Mouse (Mus musculus): ENCODE measurements around the gene Rusc2. TPM values are rescaled to one million over a fixed set of nuclear protein-coding genes. Genes with fewer than 3 reads are reported as not detected.
A peak's percentile ranks its signal among the peaks of the same experiment; 100 is the strongest.

Rusc2 gene
- polyA plus RNA-seq, 1 experiment from 2014 or later: 9.6 TPM

DNA sequence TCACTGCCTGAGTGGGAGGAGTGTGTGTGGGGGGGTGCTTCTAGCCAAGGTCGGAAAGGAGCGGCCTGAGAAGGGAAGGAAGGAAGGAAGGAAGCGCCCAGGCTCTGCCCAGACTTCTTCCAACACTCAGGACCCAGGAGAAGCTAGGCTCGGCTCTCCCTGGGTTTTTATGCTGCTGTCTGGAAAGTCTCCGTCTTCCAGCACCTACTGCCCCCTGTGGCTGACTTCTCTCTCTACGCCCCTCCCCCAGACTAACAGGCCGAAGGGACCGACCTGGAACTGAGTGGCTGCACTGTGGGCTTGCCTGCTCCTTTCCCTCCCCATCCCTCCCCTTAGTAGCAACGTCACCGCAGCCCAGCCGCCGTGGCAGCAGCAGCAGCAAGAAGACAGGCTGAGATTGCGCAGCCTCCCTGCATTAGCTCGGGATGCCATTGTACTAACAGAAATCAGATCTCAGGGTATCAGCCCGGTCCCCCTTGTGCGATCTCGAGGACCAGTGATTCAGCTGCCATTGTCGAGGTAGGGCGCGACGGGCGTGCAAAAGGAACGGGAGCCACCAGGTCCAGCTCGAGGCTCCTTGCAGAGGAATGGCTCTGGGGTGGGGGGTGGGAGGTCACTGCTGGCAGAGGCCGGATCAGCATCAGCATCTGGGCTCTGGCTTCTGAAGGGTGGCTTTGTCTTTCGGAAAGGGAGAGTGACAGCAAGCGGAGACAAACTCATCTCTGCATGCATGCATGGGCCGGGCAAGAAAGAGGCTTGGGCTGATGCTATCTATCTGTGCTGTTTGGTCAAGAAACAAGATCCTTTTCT lies 24.6 kb downstream of the Rusc2 start:
- H3K27ac ChIP-seq: peak overlapping the region; percentile 92
- no peaks in the 10 kb centered on the region for H3K9me3 ChIP-seq (replicated peaks; ENCODE audit: low read length)
- peaks cover 31% of the 10 kb centered on the region for H3K4me1 ChIP-seq (replicated peaks; ENCODE audit: insufficient read depth, low read length)
- H3K9ac ChIP-seq (ENCODE audit: low read depth, low read length): peak overlapping the region; percentile 57
- 2% methylated on average over 28 of the region's 28 CpGs for WGBS
- peak overlapping the region; percentile 81 for H3K4me2 ChIP-seq (ENCODE audit: low read length)
- ATAC-seq (replicated peaks; ENCODE audit: low FRiP score, low read depth) (peak; percentile 94), DNase-seq (ENCODE audit: low spot score) (peak; percentile 99)
- peak; percentile 82 for TF ChIP-seq CTCF (IDR thresholded peaks at IDR 0.05; ENCODE audit: low read depth)
- no peaks in the 10 kb centered on the region for H3K27me3 ChIP-seq (ENCODE audit: insufficient read depth, low read length)
- no peaks in the 10 kb centered on the region for H3K36me3 ChIP-seq (ENCODE audit: insufficient read depth, low read length)
- H3K4me3 ChIP-seq (replicated peaks; ENCODE audit: low read depth, low read length): peak overlapping the region; percentile 46

DNA sequence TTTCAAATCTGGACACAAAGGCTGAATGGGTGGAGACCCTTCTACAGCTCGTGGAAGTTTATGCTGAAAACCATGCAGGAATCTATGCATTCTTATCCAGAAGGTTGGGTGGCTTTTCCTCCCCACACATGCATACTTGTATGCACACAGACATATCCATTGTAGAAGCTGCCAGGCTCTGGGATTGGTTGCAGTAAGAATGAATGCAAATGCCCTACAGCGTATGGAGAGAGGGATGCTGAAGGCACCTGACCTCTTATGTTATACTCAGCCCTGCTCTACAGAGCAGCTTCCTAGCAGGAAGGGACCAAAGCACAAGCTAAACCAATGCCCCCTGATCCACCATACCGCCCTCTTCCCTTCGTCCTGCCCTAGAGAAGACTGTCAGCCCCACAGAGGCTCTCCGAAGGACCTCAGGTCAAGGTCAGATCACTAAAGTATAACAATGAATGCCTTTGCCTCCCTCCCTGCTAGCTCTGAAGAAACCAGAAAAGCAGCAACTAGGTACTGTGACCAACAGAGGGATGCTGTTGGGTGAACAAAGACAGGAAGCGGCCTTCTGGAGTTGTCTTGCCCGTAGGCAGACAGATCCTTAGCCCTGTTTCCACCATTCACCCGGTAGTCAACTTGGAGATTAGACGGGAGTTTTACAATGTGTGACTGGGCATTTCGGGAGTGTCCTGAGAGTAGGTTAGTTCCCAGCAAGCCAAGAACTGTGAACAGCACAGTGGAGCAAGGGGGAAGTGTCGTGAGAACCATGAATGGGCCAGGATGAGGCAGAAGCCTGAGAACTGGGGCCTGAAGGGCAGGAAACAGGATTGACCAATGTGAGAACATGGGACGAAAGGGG lies 25.5 kb downstream of the Rusc2 start:
- H3K4me3 ChIP-seq (replicated peaks; ENCODE audit: low read depth, low read length): peak overlapping the region; percentile 46
- H3K36me3 ChIP-seq (ENCODE audit: insufficient read depth, low read length): no peaks in the 10 kb centered on the region
- H3K27ac ChIP-seq: peak overlapping the region; percentile 92
- TF ChIP-seq CTCF (IDR thresholded peaks at IDR 0.05; ENCODE audit: low read depth): no peak
- H3K9ac ChIP-seq (ENCODE audit: low read depth, low read length): peak overlapping the region; percentile 57
- H3K4me2 ChIP-seq (ENCODE audit: low read length): peak overlapping the region; percentile 81
- peaks cover 26% of the 10 kb centered on the region for H3K4me1 ChIP-seq (replicated peaks; ENCODE audit: insufficient read depth, low read length)
- ATAC-seq (replicated peaks; ENCODE audit: low FRiP score, low read depth): no peak
- H3K9me3 ChIP-seq (replicated peaks; ENCODE audit: low read length): no peaks in the 10 kb centered on the region
- DNase-seq (ENCODE audit: low spot score): no peak
- H3K27me3 ChIP-seq (ENCODE audit: insufficient read depth, low read length): no peaks in the 10 kb centered on the region
- 55% methylated on average over 12 of the region's 12 CpGs for WGBS

DNA sequence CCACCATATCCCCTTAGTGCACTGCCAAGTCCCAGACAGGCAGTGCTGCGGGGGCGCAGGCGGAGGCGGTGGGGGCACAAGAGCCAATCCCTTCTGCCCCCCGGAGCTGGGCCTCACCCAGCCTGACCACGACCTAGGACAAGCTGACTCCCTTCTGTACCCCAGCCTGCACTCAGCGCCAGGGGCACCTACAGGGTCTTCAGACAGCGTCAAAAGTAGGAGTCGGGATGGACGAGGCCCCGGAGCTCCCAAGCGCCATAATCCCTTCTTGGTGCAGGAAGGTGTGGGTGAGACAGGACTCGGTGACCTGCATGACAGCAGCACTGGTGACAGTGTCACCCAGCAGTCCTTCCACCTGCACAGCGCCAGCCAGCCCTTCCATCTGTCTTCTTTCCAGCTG lies 33.0 kb downstream of the Rusc2 start:
- H3K9me3 ChIP-seq (replicated peaks; ENCODE audit: low read length): no peaks in the 10 kb centered on the region
- WGBS: 86% methylated on average over 14 of the region's 14 CpGs
- H3K9ac ChIP-seq (ENCODE audit: low read depth, low read length): no peak overlapping the region
- H3K36me3 ChIP-seq (ENCODE audit: insufficient read depth, low read length): peaks cover 22% of the 10 kb centered on the region; the same call in 1 of the 2 replicates
- no peaks in the 10 kb centered on the region for H3K27me3 ChIP-seq (ENCODE audit: insufficient read depth, low read length)
- no peak overlapping the region for H3K4me3 ChIP-seq (replicated peaks; ENCODE audit: low read depth, low read length)
- no peak overlapping the region for H3K27ac ChIP-seq
- no peak overlapping the region for H3K4me2 ChIP-seq (ENCODE audit: low read length)
- TF ChIP-seq CTCF (IDR thresholded peaks at IDR 0.05; ENCODE audit: low read depth): no peak
- DNase-seq (ENCODE audit: low spot score) (no peak), ATAC-seq (replicated peaks; ENCODE audit: low FRiP score, low read depth) (no peak)
- H3K4me1 ChIP-seq (replicated peaks; ENCODE audit: insufficient read depth, low read length): peaks cover 32% of the 10 kb centered on the region

DNA sequence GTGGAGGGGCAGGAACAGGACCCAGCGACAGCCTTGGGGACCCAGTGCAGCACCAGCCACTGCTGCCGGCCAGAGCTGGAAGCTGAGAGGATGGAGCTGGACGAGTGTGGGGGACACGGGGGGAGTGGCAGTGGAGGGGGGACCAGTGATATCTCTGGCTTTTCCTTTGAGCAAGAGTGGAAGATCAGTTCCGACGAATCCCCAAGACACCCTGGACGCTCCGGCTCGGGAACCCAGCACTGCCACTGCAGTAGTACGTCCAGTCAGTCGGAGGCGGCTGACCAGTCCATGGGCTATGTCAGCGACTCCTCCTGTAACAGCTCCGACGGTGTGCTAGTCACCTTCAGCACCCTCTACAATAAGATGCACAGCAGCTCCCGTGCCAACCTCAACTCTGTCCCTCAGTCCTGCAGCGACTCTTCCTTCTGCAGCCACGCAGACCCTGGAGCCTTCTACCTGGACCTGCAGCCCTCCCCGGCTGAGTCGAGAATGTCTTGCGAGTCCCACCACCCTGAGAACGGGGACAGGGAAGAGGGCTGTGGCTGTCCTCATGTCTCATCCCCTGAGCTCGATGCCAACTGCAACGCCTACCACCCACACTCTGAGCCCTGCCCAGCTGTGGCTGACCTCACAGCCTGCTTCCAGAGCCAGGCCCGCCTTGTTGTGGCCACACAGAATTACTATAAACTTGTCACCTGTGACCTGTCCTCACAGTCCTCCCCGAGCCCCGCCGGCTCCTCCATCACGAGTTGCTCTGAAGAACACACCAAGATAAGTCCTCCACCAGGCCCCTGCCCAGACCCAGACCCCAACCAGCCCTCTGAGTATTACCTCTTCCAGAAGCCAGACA lies 33.7 kb downstream of the Rusc2 start:
- Histone ChIP-seq H3K27ac (no peak overlapping the region), H3K9ac (ENCODE audit: low read depth, low read length) (no peak overlapping the region), H3K36me3 (ENCODE audit: insufficient read depth, low read length) (peaks cover 22% of the 10 kb centered on the region; the same call in 1 of the 2 replicates), H3K27me3 (ENCODE audit: insufficient read depth, low read length) (no peaks in the 10 kb centered on the region), H3K4me3 (replicated peaks; ENCODE audit: low read depth, low read length) (no peak overlapping the region), H3K4me2 (ENCODE audit: low read length) (no peak overlapping the region), H3K9me3 (replicated peaks; ENCODE audit: low read length) (no peaks in the 10 kb centered on the region), H3K4me1 (replicated peaks; ENCODE audit: insufficient read depth, low read length) (peaks cover 36% of the 10 kb centered on the region)
- TF ChIP-seq CTCF (IDR thresholded peaks at IDR 0.05; ENCODE audit: low read depth): no peak
- DNase-seq (ENCODE audit: low spot score) (no peak), ATAC-seq (replicated peaks; ENCODE audit: low FRiP score, low read depth) (no peak)
- WGBS: 89% methylated on average over 29 of the region's 29 CpGs

DNA sequence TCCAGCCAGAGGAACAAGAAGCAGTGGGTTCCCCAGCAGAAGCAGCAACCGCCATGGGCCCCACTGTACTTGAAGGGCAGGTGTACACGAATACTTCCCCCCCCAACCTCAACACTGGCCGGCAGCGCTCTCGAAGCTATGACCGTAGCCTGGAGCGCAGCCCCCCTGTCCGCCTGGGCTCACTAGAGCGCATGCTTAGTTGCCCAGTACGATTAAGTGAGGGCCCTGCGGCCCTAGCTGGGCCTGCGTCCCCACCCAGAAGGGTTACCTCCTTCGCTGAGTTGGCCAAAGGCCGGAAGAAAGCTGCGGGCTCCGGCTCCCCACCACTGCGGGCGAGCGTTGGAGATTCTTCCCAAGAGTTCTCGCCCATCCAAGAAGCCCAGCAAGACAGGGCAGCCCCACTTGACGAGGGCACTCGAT lies 34.3 kb downstream of the Rusc2 start:
- no peak for DNase-seq (ENCODE audit: low spot score)
- H3K4me1 ChIP-seq (replicated peaks; ENCODE audit: insufficient read depth, low read length): peaks cover 36% of the 10 kb centered on the region
- no peak overlapping the region for H3K9ac ChIP-seq (ENCODE audit: low read depth, low read length)
- H3K9me3 ChIP-seq (replicated peaks; ENCODE audit: low read length): no peaks in the 10 kb centered on the region
- H3K27ac ChIP-seq: no peak overlapping the region
- no peak overlapping the region for H3K4me2 ChIP-seq (ENCODE audit: low read length)
- no peaks in the 10 kb centered on the region for H3K27me3 ChIP-seq (ENCODE audit: insufficient read depth, low read length)
- H3K4me3 ChIP-seq (replicated peaks; ENCODE audit: low read depth, low read length): no peak overlapping the region
- ATAC-seq (replicated peaks; ENCODE audit: low FRiP score, low read depth): no peak
- WGBS: 95% methylated on average over 22 of the region's 22 CpGs
- TF ChIP-seq CTCF (IDR thresholded peaks at IDR 0.05; ENCODE audit: low read depth): no peak
- H3K36me3 ChIP-seq (ENCODE audit: insufficient read depth, low read length): peaks cover 22% of the 10 kb centered on the region; the same call in 1 of the 2 replicates

All from kidney, postnatal 0 days (tissue).